ENCODE assay signal across 24 mouse cellular contexts in genomic region chr8:48467633-48468032, GRCm38 (mm10).
DNase-seq lines count a peak whose midpoint lies in the region; ATAC-seq and TF ChIP-seq lines count a peak whose summit lies in the region.
"Had no signal": no experiment of that assay in that cellular context is flagged by ENCODE, and none has a peak within 500 bp of the region (broad histone marks: within the 10 kb centered on the region; RNA-seq: fewer than 3 reads in every experiment).

No protein-coding gene starts in this region.

- H3K4me1 ChIP-seq in forebrain, embryonic 13.5 days = peaks cover 4% of the 10 kb centered on the region
- peaks cover 27% of the 10 kb centered on the region for H3K4me1 ChIP-seq in forebrain, embryonic 10.5 days
- H3K4me1 ChIP-seq in midbrain, embryonic 10.5 days = peaks cover 47% of the 10 kb centered on the region
- peaks cover 11% of the 10 kb centered on the region for H3K4me1 ChIP-seq in midbrain, embryonic 14.5 days (ENCODE audit: control insufficient read depth, insufficient read depth, low read length)
- no peaks in the 10 kb centered on the region for H3K4me1 ChIP-seq in forebrain, postnatal 0 days (ENCODE audit: insufficient read depth)
- no peaks in the 10 kb centered on the region for H3K4me1 ChIP-seq in midbrain, postnatal 0 days (ENCODE audit: insufficient read depth, low read length)
- H3K4me1 ChIP-seq: liver, embryonic 13.5 days had no signal

- 0 out of 2 replicates have a peak, but pooled peaks have one; percentile 50 for ATAC-seq in forebrain, embryonic 13.5 days
- ATAC-seq in midbrain, embryonic 14.5 days (ENCODE audit: low FRiP score, low TSS enrichment) = no peak
- ATAC-seq in forebrain, postnatal 0 days = peak; percentile 56; the same call in 1 of the 2 replicates
- ATAC-seq in midbrain, postnatal 0 days (ENCODE audit: low FRiP score) = no peak
- ATAC-seq: CD4-positive, CD25-positive, alpha-beta regulatory T cell, adult 4 months; intestine, postnatal 0 days had no signal

- H3K9me3 ChIP-seq in forebrain, embryonic 13.5 days (replicated peaks) = no peaks in the 10 kb centered on the region
- no peaks in the 10 kb centered on the region for H3K9me3 ChIP-seq in forebrain, embryonic 10.5 days
- no peaks in the 10 kb centered on the region for H3K9me3 ChIP-seq in midbrain, embryonic 10.5 days (replicated peaks)
- H3K9me3 ChIP-seq in midbrain, embryonic 14.5 days (ENCODE audit: control insufficient read depth, low read length) = no peaks in the 10 kb centered on the region
- no peaks in the 10 kb centered on the region for H3K9me3 ChIP-seq in forebrain, postnatal 0 days (ENCODE audit: low read length)
- no peaks in the 10 kb centered on the region for H3K9me3 ChIP-seq in midbrain, postnatal 0 days (ENCODE audit: low read length)
- H3K9me3 ChIP-seq: heart, embryonic 13.5 days; liver, embryonic 13.5 days had no signal

- no peak overlapping the region for H3K4me2 ChIP-seq in forebrain, embryonic 13.5 days
- H3K4me2 ChIP-seq in midbrain, embryonic 14.5 days (ENCODE audit: low read length) = no peak overlapping the region
- no peak overlapping the region for H3K4me2 ChIP-seq in forebrain, postnatal 0 days (ENCODE audit: low read depth)
- no peak overlapping the region for H3K4me2 ChIP-seq in midbrain, postnatal 0 days (ENCODE audit: low read depth, low read length, poor library complexity, severe bottlenecking)
- H3K4me2 ChIP-seq: heart, embryonic 13.5 days; liver, embryonic 13.5 days had no signal

- TF ChIP-seq CTCF in forebrain, postnatal 0 days (IDR thresholded peaks at IDR 0.05; ENCODE audit: low read depth) = no peak
- no peak for TF ChIP-seq CTCF in midbrain, postnatal 0 days (IDR thresholded peaks at IDR 0.05)

- 68% methylated on average over 5 of the region's 5 CpGs for WGBS in forebrain, embryonic 13.5 days
- WGBS in forebrain, embryonic 10.5 days = 82% methylated on average over 5 of the region's 5 CpGs
- 78% methylated on average over 5 of the region's 5 CpGs for WGBS in midbrain, embryonic 10.5 days
- WGBS in midbrain, embryonic 14.5 days = 67% methylated on average over 5 of the region's 5 CpGs
- 69% methylated on average over 5 of the region's 5 CpGs for WGBS in forebrain, postnatal 0 days
- WGBS in midbrain, postnatal 0 days = 70% methylated on average over 5 of the region's 5 CpGs

- H3K4me3 ChIP-seq in forebrain, embryonic 13.5 days = no peak overlapping the region
- H3K4me3 ChIP-seq in forebrain, embryonic 10.5 days = no peak overlapping the region
- H3K4me3 ChIP-seq in midbrain, embryonic 10.5 days = no peak overlapping the region
- no peak overlapping the region for H3K4me3 ChIP-seq in midbrain, embryonic 14.5 days (replicated peaks; ENCODE audit: low read depth, low read length)
- no peak overlapping the region for H3K4me3 ChIP-seq in forebrain, postnatal 0 days (ENCODE audit: low read depth, low read length)
- no peak overlapping the region for H3K4me3 ChIP-seq in midbrain, postnatal 0 days (ENCODE audit: low read depth, low read length)
- H3K4me3 ChIP-seq: heart, embryonic 13.5 days; liver, embryonic 13.5 days had no signal

- H3K27me3 ChIP-seq in forebrain, embryonic 13.5 days = no peaks in the 10 kb centered on the region
- no peaks in the 10 kb centered on the region for H3K27me3 ChIP-seq in forebrain, embryonic 10.5 days (ENCODE audit: poor library complexity, severe bottlenecking)
- no peaks in the 10 kb centered on the region; the same call in 1 of the 2 replicates for H3K27me3 ChIP-seq in midbrain, embryonic 10.5 days (ENCODE audit: low read depth, poor library complexity, severe bottlenecking)
- H3K27me3 ChIP-seq in midbrain, embryonic 14.5 days (ENCODE audit: control insufficient read depth, insufficient read depth, low read length) = no peaks in the 10 kb centered on the region; the same call in 1 of the 2 replicates
- H3K27me3 ChIP-seq in forebrain, postnatal 0 days (ENCODE audit: insufficient read depth, low read length) = no peaks in the 10 kb centered on the region
- no peaks in the 10 kb centered on the region for H3K27me3 ChIP-seq in midbrain, postnatal 0 days (ENCODE audit: insufficient read depth, low read length)
- H3K27me3 ChIP-seq: heart, embryonic 13.5 days; liver, embryonic 13.5 days had no signal

- no peak overlapping the region for H3K9ac ChIP-seq in forebrain, embryonic 13.5 days
- H3K9ac ChIP-seq in midbrain, embryonic 14.5 days (replicated peaks; ENCODE audit: low read length) = no peak overlapping the region
- H3K9ac ChIP-seq in forebrain, postnatal 0 days = no peak overlapping the region
- no peak overlapping the region for H3K9ac ChIP-seq in midbrain, postnatal 0 days (replicated peaks; ENCODE audit: low read length, poor library complexity, severe bottlenecking)
- H3K9ac ChIP-seq: heart, embryonic 13.5 days; liver, embryonic 13.5 days had no signal

- DNase-seq in forebrain, embryonic 10.5 days (ENCODE audit: extremely low spot score, low spot score) = no peak
- DNase-seq in midbrain, embryonic 10.5 days (ENCODE audit: low spot score) = peak; percentile 35
- no peak for DNase-seq in midbrain, embryonic 14.5 days
- DNase-seq in forebrain, postnatal 0 days = no peak
- peak; percentile 27 for DNase-seq in midbrain, postnatal 0 days (ENCODE audit: low spot score)
- DNase-seq in adrenal gland, postnatal 14 days = no peak
- DNase-seq in cerebellum, adult 11-12 months = no peak
- DNase-seq: cerebellum, adult 18-20 months; cerebellum, postnatal 14 days; embryo, embryonic 11 days; gastrocnemius, postnatal 14 days; heart, adult 18-20 months; heart, postnatal 14 days; kidney, postnatal 36 days; liver, embryonic 13.5 days; lung, adult 2 months; lung, postnatal 14 days; right cerebral cortex, adult 18-20 months; right cerebral cortex, postnatal 4 days; thymus, postnatal 36 days had no signal

- no peak overlapping the region for H3K27ac ChIP-seq in forebrain, embryonic 13.5 days
- H3K27ac ChIP-seq in forebrain, embryonic 10.5 days = no peak overlapping the region
- no peak overlapping the region for H3K27ac ChIP-seq in midbrain, embryonic 10.5 days (replicated peaks)
- H3K27ac ChIP-seq in midbrain, embryonic 14.5 days (replicated peaks; ENCODE audit: low read depth, low read length) = no peak overlapping the region
- no peak overlapping the region for H3K27ac ChIP-seq in forebrain, postnatal 0 days (ENCODE audit: low read depth, low read length)
- no peak overlapping the region for H3K27ac ChIP-seq in midbrain, postnatal 0 days (ENCODE audit: low read depth, low read length)
- H3K27ac ChIP-seq: heart, embryonic 13.5 days; liver, embryonic 13.5 days had no signal

- no peaks in the 10 kb centered on the region for H3K36me3 ChIP-seq in forebrain, embryonic 13.5 days (ENCODE audit: poor library complexity, severe bottlenecking)
- no peaks in the 10 kb centered on the region; the same call in 1 of the 2 replicates for H3K36me3 ChIP-seq in forebrain, embryonic 10.5 days (replicated peaks)
- H3K36me3 ChIP-seq in midbrain, embryonic 10.5 days = peaks cover 13% of the 10 kb centered on the region; the same call in 1 of the 2 replicates
- H3K36me3 ChIP-seq in midbrain, embryonic 14.5 days (ENCODE audit: control insufficient read depth, insufficient read depth, low read length) = no peaks in the 10 kb centered on the region
- H3K36me3 ChIP-seq in forebrain, postnatal 0 days (ENCODE audit: insufficient read depth) = no peaks in the 10 kb centered on the region
- no peaks in the 10 kb centered on the region for H3K36me3 ChIP-seq in midbrain, postnatal 0 days (ENCODE audit: insufficient read depth, low read length)
- H3K36me3 ChIP-seq: heart, embryonic 13.5 days; liver, embryonic 13.5 days had no signal

Comparison
In these comparisons a context has a peak if more than half of its experiments do, and no peak if none do; other contexts are left out.
1. DNase-seq: peak in midbrain, embryonic 10.5 days (single experiment) and midbrain, postnatal 0 days (single experiment); none in forebrain, embryonic 10.5 days (single experiment), midbrain, embryonic 14.5 days (single experiment), forebrain, postnatal 0 days (single experiment), adrenal gland, postnatal 14 days (single experiment) and cerebellum, adult 11-12 months (single experiment).
2. ATAC-seq: peak in forebrain, embryonic 13.5 days (single experiment) and forebrain, postnatal 0 days (single experiment); none in midbrain, embryonic 14.5 days (single experiment) and midbrain, postnatal 0 days (single experiment).